Mouse (Mus musculus) gastrocnemius, adult 2 months (tissue): ENCODE results near the gene Bpifc. TPM values are rescaled to one million over a fixed set of nuclear protein-coding genes. Genes with fewer than 3 reads are reported as not detected.
"Not testable (repeated sequence)": the region's sequence is repeated elsewhere in the genome, so short reads cannot be mapped to it uniquely, and the experiment has no call there.

Source experiments
- DNase-seq: peaks from one replicate; pipeline ENCODE4 v3.0.0; 2022
- H3K27ac ChIP-seq: fragments of 200-600 bp; 2 replicates; pipeline ENCODE4 v1.8.1; 2022; ENCODE audit warnings: mild to moderate bottlenecking
- H3K4me3 ChIP-seq: fragments of 200-600 bp; 2 replicates; pipeline ENCODE4 v1.8.1; 2022; ENCODE audit warnings: mild to moderate bottlenecking, moderate library complexity
- CTCF ChIP-seq: fragments of 200-600 bp; IDR thresholded peaks from 2 replicates; pipeline ENCODE4 v1.8.1; 2022; ENCODE audit warnings: antibody characterized with exemption, mild to moderate bottlenecking, moderate library complexity
- intact Hi-C: fragments of 180-260 bp; cut with DNase I; formaldehyde crosslinking; loops from one replicate; pipeline ENCODE4 v1.15.1; 2025
- total RNA-seq, 2 experiments: library from RNA; stranded (reverse); gene quantifications; 2 replicates each; pipeline ENCODE4 v1.2.3; 2021

The Bpifc gene
- total RNA-seq, 2 experiments from 2014 or later = not detected

- Histone ChIP-seq H3K4me3 (no peak overlapping the region), H3K27ac (no peak overlapping the region)
- intact Hi-C loops = no loop called here
- DNase-seq = no peak
- TF ChIP-seq CTCF = no peak
Observed at GRCm38 (mm10) chr10:86030743-86031142, 19.0 kb upstream of the Bpifc start.

GRCm38 (mm10) chr10:86026807-86027206 lies 15.1 kb upstream of the Bpifc start:
- DNase-seq, H3K27ac ChIP-seq, intact Hi-C loops, H3K4me3 ChIP-seq: not testable (repeated sequence)

- no peak for TF ChIP-seq CTCF
- DNase-seq = no peak
- Histone ChIP-seq H3K27ac (no peak overlapping the region), H3K4me3 (no peak overlapping the region)
- intact Hi-C loops = no loop called here
Observed at GRCm38 (mm10) chr10:86026354-86026753, 14.7 kb upstream of the Bpifc start.

GRCm38 (mm10) chr10:86025906-86026305 lies 14.2 kb upstream of the Bpifc start:
- no peak overlapping the region for H3K4me3 ChIP-seq
- no peak overlapping the region for H3K27ac ChIP-seq
- TF ChIP-seq CTCF = no peak
- no peak for DNase-seq
- intact Hi-C loops = no loop called here

- DNase-seq = no peak
- peak overlapping the region; percentile 94 for H3K27ac ChIP-seq
- intact Hi-C loops = loop anchor here (5.0 kb wide), 2 partner anchors 66 to 274 kb away; partner anchors contain the start of gene Rtcb
- no peak for TF ChIP-seq CTCF
- peak overlapping the region; percentile 100 for H3K4me3 ChIP-seq
Observed at GRCm38 (mm10) chr10:86023149-86023548, 11.5 kb upstream of the Bpifc start.

- Histone ChIP-seq H3K27ac (peak overlapping the region; percentile 94), H3K4me3 (peak overlapping the region; percentile 100)
- intact Hi-C loops = loop anchor here (5.0 kb wide), 2 partner anchors 65 to 275 kb away; partner anchors contain the start of gene Rtcb
- DNase-seq = no peak
- TF ChIP-seq CTCF = no peak
Observed at GRCm38 (mm10) chr10:86022474-86022816, 10.8 kb upstream of the Bpifc start.

- H3K27ac ChIP-seq = peak within 1 kb of the TSS; percentile 94
- DNase-seq = peak; percentile 95
- intact Hi-C loops = loop anchor here (2.0 to 5.0 kb wide), 3 partner anchors 65 to 443 kb away; partner anchors contain the start of gene Rtcb
- peak; percentile 92 for TF ChIP-seq CTCF
- H3K4me3 ChIP-seq = peak within 1 kb of the TSS; percentile 100
Observed at GRCm38 (mm10) chr10:86021749-86022473, 10.2 kb upstream of the Bpifc start, which contains the start of gene Fbxo7. Gene Fbxo7 (plus strand): TSS chr10:86021972.

- peak overlapping the region; percentile 100 for H3K4me3 ChIP-seq
- DNase-seq = no peak
- no peak for TF ChIP-seq CTCF
- intact Hi-C loops = loop anchor here (2.0 to 5.0 kb wide), 3 partner anchors 64 to 443 kb away; partner anchors contain the start of gene Rtcb
- H3K27ac ChIP-seq = peak overlapping the region; percentile 94
Observed at GRCm38 (mm10) chr10:86021408-86021748, 9.7 kb upstream of the Bpifc start.

GRCm38 (mm10) chr10:86018813-86019212 lies 7.1 kb upstream of the Bpifc start:
- H3K27ac ChIP-seq = no peak overlapping the region
- no peak for DNase-seq
- intact Hi-C loops = no loop called here
- TF ChIP-seq CTCF = no peak
- no peak overlapping the region for H3K4me3 ChIP-seq

- no peak for DNase-seq
- intact Hi-C loops = no loop called here
- no peak for TF ChIP-seq CTCF
- Histone ChIP-seq H3K27ac (no peak overlapping the region), H3K4me3 (no peak overlapping the region)
Observed at GRCm38 (mm10) chr10:86017781-86018180, 6.1 kb upstream of the Bpifc start.

- no peak for TF ChIP-seq CTCF
Observed at GRCm38 (mm10) chr10:86011172-86011571, 523 bp downstream of the Bpifc start.

GRCm38 (mm10) chr10:86010636-86011035 lies 1.1 kb downstream of the Bpifc start:
- no peak for TF ChIP-seq CTCF
- Histone ChIP-seq H3K4me3 (no peak overlapping the region), H3K27ac (no peak overlapping the region)
- DNase-seq = no peak
- intact Hi-C loops = no loop called here

More at GRCm38 (mm10) chr10:86011172-86011571, 523 bp downstream of the Bpifc start:
- intact Hi-C loops = no loop called here
- DNase-seq = no peak
- H3K27ac ChIP-seq = no peak overlapping the region
- H3K4me3 ChIP-seq = no peak overlapping the region

GRCm38 (mm10) chr10:86009688-86010087 lies 2.0 kb downstream of the Bpifc start:
- H3K4me3 ChIP-seq = no peak overlapping the region
- DNase-seq = no peak
- no peak overlapping the region for H3K27ac ChIP-seq
- no peak for TF ChIP-seq CTCF
- intact Hi-C loops = no loop called here

- no peak for DNase-seq
- Histone ChIP-seq H3K4me3 (no peak overlapping the region), H3K27ac (no peak overlapping the region)
- TF ChIP-seq CTCF = no peak
- intact Hi-C loops = no loop called here
Observed at GRCm38 (mm10) chr10:86006455-86006854, 5.2 kb downstream of the Bpifc start.
